Mouse (Mus musculus) testis, adult 2 months (tissue): Measurements from ENCODE around the gene Zfp985. TPM values are rescaled to one million over a fixed set of nuclear protein-coding genes. Genes with fewer than 3 reads are reported as not detected.
"Not testable (repeated sequence)": the region's sequence is repeated elsewhere in the genome, so short reads cannot be mapped to it uniquely, and the experiment has no call there.

Experiments
- H3K27ac ChIP-seq: fragments of 200-500 bp; 2 replicates; pipeline ENCODE4 v1.5.1; 2012; ENCODE audit warnings: low read depth, low read length; ENCODE audit not compliant: control insufficient read depth, insufficient read depth
- H3K27me3 ChIP-seq: fragments of 200-500 bp; 2 replicates; pipeline ENCODE4 v1.6.1; 2012; ENCODE audit warnings: mild to moderate bottlenecking, low read length, moderate library complexity; ENCODE audit not compliant: control insufficient read depth, insufficient read depth
- H3K36me3 ChIP-seq: fragments of 200-500 bp; 2 replicates; pipeline ENCODE4 v1.6.1; 2012; ENCODE audit warnings: mild to moderate bottlenecking, low read length; ENCODE audit not compliant: control insufficient read depth, insufficient read depth
- H3K4me1 ChIP-seq: fragments of 200-500 bp; 2 replicates; pipeline ENCODE4 v1.6.1; 2012; ENCODE audit warnings: low read length; ENCODE audit not compliant: control insufficient read depth, insufficient read depth
- H3K4me3 ChIP-seq: fragments of 200-500 bp; 2 replicates; pipeline ENCODE4 v1.5.1; 2012; ENCODE audit warnings: low read depth, mild to moderate bottlenecking, low read length, moderate library complexity, mixed read lengths; ENCODE audit not compliant: control insufficient read depth
- CTCF ChIP-seq: fragments of 200-500 bp; IDR thresholded peaks from 2 replicates; pipeline ENCODE4 v1.5.1; 2012; ENCODE audit warnings: low read depth, mild to moderate bottlenecking, inconsistent platforms, low read length, moderate library complexity; ENCODE audit not compliant: control insufficient read depth, insufficient read depth, insufficient replicate concordance
- POLR2A ChIP-seq: fragments of 200-500 bp; IDR thresholded peaks from 2 replicates; pipeline ENCODE4 v1.6.1; 2012; ENCODE audit warnings: low read depth, mild to moderate bottlenecking, inconsistent platforms, low read length, moderate library complexity; ENCODE audit not compliant: control insufficient read depth
- polyA plus RNA-seq: library from polyadenylated mRNA; depleted of rRNA; stranded (reverse); fragments of >200 nt; gene quantifications from 2 replicates; pipeline ENCODE4 v1.2.3, GENCODE M21; 2012

The Zfp985 gene
- polyA plus RNA-seq, 1 experiment = not detected

DNA sequence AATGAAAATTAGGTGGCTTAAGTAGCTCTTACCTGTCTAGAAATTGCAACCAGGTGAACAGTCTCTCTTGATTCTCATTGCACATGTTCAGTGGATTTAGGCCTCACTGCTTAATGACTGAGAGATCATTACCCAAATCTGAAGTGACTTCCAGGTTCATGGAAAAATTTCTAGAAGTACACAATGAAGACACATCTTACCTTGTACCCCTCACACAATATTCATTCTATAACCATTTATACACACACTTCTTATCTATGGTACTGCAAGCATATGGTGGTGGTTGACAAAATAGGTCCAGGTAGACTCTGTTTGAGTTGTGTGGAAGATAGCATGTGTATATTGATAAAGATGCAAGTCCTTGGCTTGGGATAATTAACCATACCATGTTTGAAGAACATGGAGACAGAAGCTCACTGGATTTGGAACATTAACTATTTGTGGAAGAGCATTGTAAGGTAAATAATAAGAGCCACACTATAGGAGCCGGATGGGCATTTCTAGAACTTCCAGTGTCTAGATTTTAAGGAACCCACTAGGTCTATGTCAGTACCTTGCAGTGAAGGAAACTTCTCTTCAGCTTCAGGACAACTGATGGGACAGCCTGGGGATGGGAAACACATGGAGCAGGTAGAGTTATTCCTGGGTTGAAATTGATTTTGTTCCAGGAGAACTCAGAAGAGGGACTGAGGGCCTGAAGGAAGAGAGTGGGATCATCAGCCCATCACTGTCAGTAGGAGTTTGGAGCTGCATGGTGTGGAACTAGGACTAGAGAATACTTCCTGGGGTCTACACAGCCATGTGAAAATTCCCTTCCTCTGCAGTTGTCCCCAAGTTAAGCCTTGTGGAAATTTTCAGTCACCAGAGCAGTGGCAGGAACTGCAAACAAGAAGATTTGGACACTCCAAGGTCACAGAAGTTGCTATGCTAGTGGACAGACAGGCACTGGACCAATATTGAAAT is 33.7 kb downstream of the Zfp985 start:
- Histone ChIP-seq H3K27ac (no peak overlapping the region), H3K4me1 (no peaks in the 10 kb centered on the region), H3K36me3 (no peaks in the 10 kb centered on the region), H3K4me3 (no peak overlapping the region), H3K27me3 (no peaks in the 10 kb centered on the region)
- TF ChIP-seq POLR2A (no peak), CTCF (no peak)

DNA sequence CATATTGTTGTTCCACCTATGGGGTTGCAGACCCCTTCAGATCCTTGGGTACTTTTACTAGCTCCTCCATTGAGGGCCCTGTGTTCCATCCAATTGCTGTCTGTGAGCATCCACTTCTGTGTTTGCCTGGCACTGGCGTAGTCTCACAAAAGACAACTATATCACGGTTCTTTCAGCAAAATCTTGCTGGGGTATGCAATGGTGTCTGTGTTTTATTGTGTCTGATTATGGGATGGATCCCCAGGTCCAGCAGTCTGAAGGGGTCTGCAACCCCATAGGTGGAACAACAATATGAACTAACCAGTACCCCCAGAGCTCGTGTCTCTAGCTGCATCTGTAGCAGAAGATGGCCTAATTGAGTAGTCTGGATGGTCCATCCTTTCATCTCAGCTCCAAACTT is 41.6 kb downstream of the Zfp985 start:
- not testable (repeated sequence) for H3K27me3 ChIP-seq, H3K4me1 ChIP-seq, H3K27ac ChIP-seq, H3K4me3 ChIP-seq, H3K36me3 ChIP-seq

DNA sequence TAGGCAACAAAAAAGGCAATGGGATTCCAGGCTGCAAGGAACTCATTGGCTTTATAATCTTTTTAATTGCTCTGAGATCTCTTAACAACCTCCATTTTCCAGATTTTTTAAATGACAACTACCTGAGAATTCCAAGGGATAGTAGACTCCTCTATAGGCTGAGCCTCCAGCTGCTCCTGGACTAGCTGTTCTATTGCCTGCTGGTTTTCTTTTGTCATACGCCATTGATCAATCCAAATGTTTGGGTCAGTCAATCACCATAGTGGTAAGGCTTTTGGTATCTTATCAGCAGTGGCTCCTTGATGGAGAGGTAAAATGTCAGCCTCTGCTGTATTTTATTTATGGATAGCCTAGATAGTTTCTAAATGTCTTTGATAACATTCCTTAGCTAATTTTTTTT is 44.6 kb downstream of the Zfp985 start:
- no peak overlapping the region for H3K4me3 ChIP-seq
- no peaks in the 10 kb centered on the region for H3K36me3 ChIP-seq
- H3K27ac ChIP-seq = no peak overlapping the region
- TF ChIP-seq CTCF (no peak), POLR2A (no peak)
- no peaks in the 10 kb centered on the region for H3K4me1 ChIP-seq
- no peaks in the 10 kb centered on the region for H3K27me3 ChIP-seq

DNA sequence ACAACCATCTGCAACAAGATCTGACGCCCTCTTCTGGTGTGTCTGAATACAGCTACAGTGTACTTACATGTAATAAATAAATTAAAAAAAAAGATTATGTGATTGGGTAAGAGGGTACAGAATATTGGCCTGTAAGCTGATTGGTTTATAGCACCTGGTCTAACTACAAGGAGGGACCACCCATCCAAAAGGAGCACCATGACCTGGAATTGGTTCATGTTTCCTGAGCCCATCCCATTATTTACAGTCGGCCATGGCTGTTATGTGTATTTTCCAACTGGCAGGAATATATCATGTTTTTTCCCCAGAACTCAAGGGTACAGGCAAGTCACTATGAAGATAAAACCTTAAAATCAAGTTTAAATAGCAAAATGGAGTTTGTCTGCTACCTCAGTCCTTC is 45.8 kb downstream of the Zfp985 start:
- TF ChIP-seq CTCF (no peak), POLR2A (no peak)
- Histone ChIP-seq H3K4me3 (no peak overlapping the region), H3K36me3 (no peaks in the 10 kb centered on the region), H3K27me3 (no peaks in the 10 kb centered on the region), H3K4me1 (no peaks in the 10 kb centered on the region), H3K27ac (no peak overlapping the region)

- Histone ChIP-seq H3K4me3 (no peak overlapping the region), H3K4me1 (no peaks in the 10 kb centered on the region), H3K27me3 (no peaks in the 10 kb centered on the region), H3K27ac (no peak overlapping the region), H3K36me3 (no peaks in the 10 kb centered on the region)
- TF ChIP-seq POLR2A (no peak), CTCF (no peak)
Observed at GRCm38 (mm10) chr4:147601881-147602280, 48.8 kb downstream of the Zfp985 start.

- H3K27ac ChIP-seq = no peak overlapping the region
- TF ChIP-seq CTCF = no peak
- no peak for TF ChIP-seq POLR2A
- no peaks in the 10 kb centered on the region for H3K27me3 ChIP-seq
- H3K4me1 ChIP-seq = no peaks in the 10 kb centered on the region
- H3K36me3 ChIP-seq = no peaks in the 10 kb centered on the region
- no peak overlapping the region for H3K4me3 ChIP-seq
Observed at GRCm38 (mm10) chr4:147603806-147604205, 50.7 kb downstream of the Zfp985 start.

DNA sequence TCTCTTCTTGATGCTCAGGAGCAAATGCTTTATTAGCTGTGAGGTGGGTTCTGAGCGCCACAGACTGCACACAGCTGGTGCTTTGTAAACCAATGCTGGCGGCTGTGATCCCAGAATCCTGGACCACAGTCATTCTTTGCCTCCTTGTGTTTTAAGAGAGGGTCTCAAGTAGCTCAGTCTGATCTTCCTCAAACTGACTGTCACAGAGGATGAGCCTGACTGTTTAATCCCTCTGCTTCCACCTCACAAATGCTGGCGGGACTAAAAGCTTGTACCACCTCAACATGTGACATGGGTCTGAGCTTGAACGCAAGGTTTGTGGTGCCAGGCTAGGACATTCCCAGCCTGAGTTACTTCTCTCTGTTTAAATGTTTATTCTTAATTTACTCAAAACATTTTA is 52.4 kb downstream of the Zfp985 start:
- no peaks in the 10 kb centered on the region for H3K4me1 ChIP-seq
- H3K27me3 ChIP-seq = no peaks in the 10 kb centered on the region
- H3K36me3 ChIP-seq = no peaks in the 10 kb centered on the region
- no peak overlapping the region for H3K27ac ChIP-seq
- no peak overlapping the region for H3K4me3 ChIP-seq
- TF ChIP-seq POLR2A (no peak), CTCF (no peak)

DNA sequence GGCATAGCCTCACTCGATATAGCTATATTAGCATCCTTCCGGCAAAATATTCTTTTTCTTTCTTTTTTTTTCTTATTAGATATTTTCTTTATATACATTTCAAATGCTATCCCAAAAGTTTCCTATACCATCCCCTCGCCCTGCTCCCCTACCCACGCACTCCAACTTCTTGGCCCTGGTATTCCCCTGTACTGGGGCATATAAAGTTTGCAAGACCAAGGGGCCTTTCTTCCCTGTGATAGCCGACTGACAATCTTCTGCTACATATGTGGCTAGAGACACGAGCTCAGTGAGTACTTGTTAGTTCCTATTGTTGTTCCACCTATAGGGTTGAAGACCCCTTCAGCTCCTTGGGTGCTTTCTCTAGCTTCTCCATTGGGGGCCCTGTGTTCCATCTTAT is 53.4 kb downstream of the Zfp985 start:
- H3K27me3 ChIP-seq, H3K4me1 ChIP-seq, H3K36me3 ChIP-seq, H3K27ac ChIP-seq, H3K4me3 ChIP-seq: not testable (repeated sequence)

DNA sequence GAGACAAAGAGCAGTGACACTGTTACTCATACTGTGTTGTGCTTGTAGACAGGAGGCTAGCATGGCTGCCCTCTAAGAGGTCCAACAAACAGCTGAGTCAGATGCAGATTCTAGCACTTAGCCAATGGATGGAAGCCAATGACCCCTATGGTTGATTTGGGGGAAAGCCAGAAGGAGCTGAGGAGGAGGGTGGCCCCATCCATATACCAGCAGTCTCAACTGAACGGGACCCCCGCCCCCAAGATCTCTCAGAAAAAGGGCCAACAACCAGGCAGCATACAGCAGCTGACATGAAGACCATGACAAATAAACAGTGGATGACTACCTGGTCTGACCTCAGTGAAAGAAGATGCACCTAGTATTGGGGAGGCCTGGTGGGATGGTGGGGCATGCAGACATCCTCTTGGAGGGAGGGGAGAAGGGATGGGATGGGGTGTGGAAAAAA is 80.8 kb downstream of the Zfp985 start:
- H3K27ac ChIP-seq, H3K27me3 ChIP-seq, H3K4me1 ChIP-seq, H3K4me3 ChIP-seq, H3K36me3 ChIP-seq: not testable (repeated sequence)
